Mouse (Mus musculus) liver, postnatal 0 days (tissue): ENCODE data around the gene Med12l.

ENCODE experiments used
- CTCF ChIP-seq: sonication (generic); IDR thresholded peaks from 2 replicates; pipeline ENCODE4 v1.5.1; 2016; ENCODE audit warnings: antibody characterized with exemption, low read depth
- EP300 ChIP-seq: IDR thresholded peaks from 2 replicates; pipeline ENCODE4 v1.6.1; 2016; ENCODE audit warnings: antibody characterized with exemption, low read depth, mild to moderate bottlenecking

DNA sequence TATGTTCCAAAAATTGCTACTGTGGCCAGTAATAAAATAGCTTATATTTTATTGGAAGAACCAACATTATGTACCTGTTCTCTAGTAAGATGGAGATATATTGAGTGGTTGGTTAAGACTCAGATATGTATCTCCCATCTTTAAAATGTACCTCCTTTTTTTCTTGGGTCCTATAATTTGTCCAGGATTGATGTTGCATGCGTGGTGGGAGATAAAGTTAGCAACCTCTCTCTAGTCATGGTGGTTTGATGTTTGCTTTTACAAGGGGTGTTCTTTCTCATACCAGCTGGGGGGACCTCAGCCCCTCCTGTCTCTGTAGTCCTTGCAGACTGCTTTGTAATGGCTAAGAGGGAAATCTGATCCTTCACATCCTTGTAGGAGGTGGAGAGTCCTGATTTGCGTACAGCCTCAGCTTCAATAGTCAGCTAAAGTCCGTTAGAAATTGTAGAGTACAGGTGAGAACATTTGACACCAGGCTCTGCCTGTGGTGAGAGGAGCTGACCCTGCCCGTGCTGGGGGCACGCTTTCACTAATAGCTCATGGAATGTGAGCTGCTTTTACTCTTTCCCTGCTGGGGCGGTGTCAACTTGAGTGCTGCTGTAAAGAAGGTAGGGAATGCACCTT lies 74.8 kb downstream of the Med12l start:
- no peak for TF ChIP-seq CTCF
- TF ChIP-seq EP300 = no peak
